ENCODE assay signal across 10 mouse cellular contexts in the genomic region with DNA sequence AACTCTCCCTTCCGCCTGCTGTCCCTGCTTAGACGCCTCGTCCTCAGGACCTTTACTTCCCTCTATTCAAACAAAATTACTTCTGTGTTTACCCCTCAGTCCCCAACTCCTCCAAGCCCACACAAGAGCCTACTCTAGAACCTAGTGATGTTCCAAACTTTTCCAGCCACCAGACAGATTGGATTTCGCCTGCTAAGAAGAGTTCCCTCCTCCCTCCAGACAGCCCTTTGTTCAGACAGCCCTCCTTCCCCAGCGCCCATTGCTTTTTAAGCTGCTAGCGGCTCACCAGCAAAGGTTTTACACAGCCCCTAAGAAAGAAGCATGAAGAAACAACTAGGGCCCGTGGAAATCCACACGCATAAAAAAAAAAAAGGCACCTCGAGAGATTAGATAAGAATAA. TPM values are rescaled to one million over a fixed set of nuclear protein-coding genes. Genes with fewer than 3 reads are reported as not detected.
DNase-seq lines count a peak whose midpoint lies in the region; ATAC-seq lines count a peak whose summit lies in the region.
"Had no signal": no experiment of that assay in that cellular context is flagged by ENCODE, and none has a peak within 500 bp of the region (broad histone marks: within the 10 kb centered on the region; RNA-seq: fewer than 3 reads in every experiment).

No protein-coding gene starts in this region.

- H3K27me3 ChIP-seq in heart, embryonic 16.5 days (ENCODE audit: control insufficient read depth, insufficient read depth, low read length), result no peaks in the 10 kb centered on the region
- no peaks in the 10 kb centered on the region for H3K27me3 ChIP-seq in embryonic facial prominence, embryonic 13.5 days
- no peaks in the 10 kb centered on the region for H3K27me3 ChIP-seq in hindbrain, embryonic 16.5 days (replicated peaks; ENCODE audit: control insufficient read depth, insufficient read depth, low read length)
- peaks cover 12% of the 10 kb centered on the region for H3K27me3 ChIP-seq in midbrain, embryonic 13.5 days

- no peak overlapping the region; the same call in 1 of the 2 replicates for H3K4me3 ChIP-seq in heart, embryonic 16.5 days (ENCODE audit: low read length)
- H3K4me3 ChIP-seq in embryonic facial prominence, embryonic 13.5 days, result peak overlapping the region; percentile 63
- H3K4me3 ChIP-seq in hindbrain, embryonic 16.5 days (ENCODE audit: low read length), result peak overlapping the region; percentile 77
- H3K4me3 ChIP-seq in midbrain, embryonic 13.5 days (replicated peaks), result peak overlapping the region; percentile 70

- H3K9me3 ChIP-seq in heart, embryonic 16.5 days (replicated peaks; ENCODE audit: control insufficient read depth, low read length), result no peaks in the 10 kb centered on the region
- H3K9me3 ChIP-seq in embryonic facial prominence, embryonic 13.5 days, result no peaks in the 10 kb centered on the region
- no peaks in the 10 kb centered on the region for H3K9me3 ChIP-seq in hindbrain, embryonic 16.5 days (ENCODE audit: control insufficient read depth, low read length)
- no peaks in the 10 kb centered on the region for H3K9me3 ChIP-seq in midbrain, embryonic 13.5 days

- peaks cover 15% of the 10 kb centered on the region for H3K4me1 ChIP-seq in heart, embryonic 16.5 days (ENCODE audit: control insufficient read depth, insufficient read depth, low read length)
- peaks cover 47% of the 10 kb centered on the region for H3K4me1 ChIP-seq in embryonic facial prominence, embryonic 13.5 days
- H3K4me1 ChIP-seq in hindbrain, embryonic 16.5 days (ENCODE audit: control insufficient read depth, insufficient read depth, low read depth, low read length), result peaks cover 15% of the 10 kb centered on the region
- peaks cover 34% of the 10 kb centered on the region for H3K4me1 ChIP-seq in midbrain, embryonic 13.5 days (replicated peaks)

- no peaks in the 10 kb centered on the region for H3K36me3 ChIP-seq in heart, embryonic 16.5 days (ENCODE audit: control insufficient read depth, insufficient read depth)
- H3K36me3 ChIP-seq in embryonic facial prominence, embryonic 13.5 days, result peaks cover 8% of the 10 kb centered on the region
- H3K36me3 ChIP-seq in hindbrain, embryonic 16.5 days (ENCODE audit: control insufficient read depth, insufficient read depth, low read length), result no peaks in the 10 kb centered on the region
- peaks cover 11% of the 10 kb centered on the region for H3K36me3 ChIP-seq in midbrain, embryonic 13.5 days

- DNase-seq in heart, adult 9 months (ENCODE audit: low spot score in 2 of 2), result no peak
- DNase-seq in ovary, adult 18-20 months (ENCODE audit: low spot score), result no peak
- no peak for DNase-seq in testis, postnatal 10 days (ENCODE audit: low spot score)
- DNase-seq in right cerebral cortex, adult 18-20 months, result no peak
- DNase-seq: gastrocnemius, postnatal 10 days had no signal

- H3K27ac ChIP-seq in heart, embryonic 16.5 days (ENCODE audit: low read length), result no peak overlapping the region
- peak overlapping the region; percentile 16; the same call in 1 of the 2 replicates for H3K27ac ChIP-seq in embryonic facial prominence, embryonic 13.5 days
- H3K27ac ChIP-seq in hindbrain, embryonic 16.5 days (ENCODE audit: low read depth, low read length), result no peak overlapping the region
- 0 out of 2 replicates have a peak overlapping the region, but pooled peaks have one; percentile 15 for H3K27ac ChIP-seq in midbrain, embryonic 13.5 days

- H3K4me2 ChIP-seq in heart, embryonic 16.5 days (ENCODE audit: low read depth, low read length), result peak overlapping the region; percentile 5; the same call in 1 of the 2 replicates
- peak overlapping the region; percentile 98 for H3K4me2 ChIP-seq in embryonic facial prominence, embryonic 13.5 days
- peak overlapping the region; percentile 90 for H3K4me2 ChIP-seq in hindbrain, embryonic 16.5 days (ENCODE audit: low read length)
- H3K4me2 ChIP-seq in midbrain, embryonic 13.5 days (replicated peaks), result peak overlapping the region; percentile 85

- H3K9ac ChIP-seq in heart, embryonic 16.5 days (ENCODE audit: low read length), result no peak overlapping the region
- H3K9ac ChIP-seq in embryonic facial prominence, embryonic 13.5 days, result 0 out of 2 replicates have a peak overlapping the region, but pooled peaks have one; percentile 32
- peak overlapping the region; percentile 3; the same call in 1 of the 2 replicates for H3K9ac ChIP-seq in hindbrain, embryonic 16.5 days (ENCODE audit: low read depth, low read length)
- peak overlapping the region; percentile 84 for H3K9ac ChIP-seq in midbrain, embryonic 13.5 days (replicated peaks)

- WGBS in heart, embryonic 16.5 days, result 55% methylated on average over 9 of the region's 9 CpGs
- 26% methylated on average over 9 of the region's 9 CpGs for WGBS in embryonic facial prominence, embryonic 13.5 days
- WGBS in hindbrain, embryonic 16.5 days, result 30% methylated on average over 9 of the region's 9 CpGs
- WGBS in midbrain, embryonic 13.5 days, result 17% methylated on average over 9 of the region's 9 CpGs

- ATAC-seq in heart, embryonic 16.5 days (replicated peaks; ENCODE audit: extremely low read depth, insufficient read depth, low FRiP score), result no peak
- no peak for ATAC-seq in embryonic facial prominence, embryonic 13.5 days (ENCODE audit: insufficient number of reproducible peaks, insufficient read depth, low FRiP score, low TSS enrichment, low read depth)
- no peak for ATAC-seq in hindbrain, embryonic 16.5 days
- no peak for ATAC-seq in midbrain, embryonic 13.5 days
- ATAC-seq: CD4-positive, CD25-positive, alpha-beta regulatory T cell, adult 4 months had no signal

RNA-seq across cellular contexts. Expression of a gene that starts 2.0 kb away (rescaled TPM):
- 6.9 and 9.4 TPM in 2 replicates for polyA plus RNA-seq in heart, embryonic 16.5 days (2015; fragmentation: Nextera tagmentation; extraction: Ambion mirVana)
- polyA plus RNA-seq in embryonic facial prominence, embryonic 13.5 days (2015; fragmentation: Nextera tagmentation; extraction: Ambion mirVana), result 44.6 and 45.9 TPM in 2 replicates
- polyA plus RNA-seq in hindbrain, embryonic 16.5 days (2015; fragmentation: Nextera tagmentation; extraction: Ambion mirVana), result 16.6 and 21.1 TPM in 2 replicates
- 26.5 and 30.4 TPM in 2 replicates for polyA plus RNA-seq in midbrain, embryonic 13.5 days (2015; fragmentation: Nextera tagmentation; extraction: Ambion mirVana)

Comparison
In these comparisons a context has a peak if more than half of its experiments do, and no peak if none do; other contexts are left out.
1. H3K27ac ChIP-seq: peak in embryonic facial prominence, embryonic 13.5 days (single experiment) and midbrain, embryonic 13.5 days (single experiment); none in heart, embryonic 16.5 days (single experiment) and hindbrain, embryonic 16.5 days (single experiment).
2. H3K4me2 ChIP-seq: peak in every context shown above with its lines; median percentile 98 in embryonic facial prominence, embryonic 13.5 days; 90 in hindbrain, embryonic 16.5 days; 85 in midbrain, embryonic 13.5 days; 5 in heart, embryonic 16.5 days.